Mouse (Mus musculus) inflammation-experienced regulatory T-cells, adult 6 months (primary cell): ENCODE results near the gene Rtl10. TPM values are rescaled to one million over a fixed set of nuclear protein-coding genes. Genes with fewer than 3 reads are reported as not detected.

Source experiments
- polyA plus RNA-seq, 3 experiments: library from polyadenylated mRNA; unstranded; fragments of 100-300 nt; shearing (Covaris generic); gene quantifications; one replicate each; pipeline ENCODE4 v1.2.1; 2017

Gene Rtl10
- polyA plus RNA-seq, 3 experiments from 2014 or later, result 0.47 to 1.8 (median 0.86) TPM

Other genes starting within 250 kb of the Rtl10 start
- not detected for gene Gm49776, start 240.6 kb upstream of the Rtl10 start, polyA plus RNA-seq
- 10 to 100 TPM; 16.6 to 29.7 (median 19.9) TPM for gene Dgcr8, start 209.7 kb upstream of the Rtl10 start, polyA plus RNA-seq
- gene Tango2, start 150.8 kb upstream of the Rtl10 start, polyA plus RNA-seq, result 10 to 100 TPM; 48.6 to 81.2 (median 70.2) TPM
- gene Arvcf, start 150.7 kb upstream of the Rtl10 start, polyA plus RNA-seq, result 1 to 10 TPM in 1 of 3 experiments, under 1 TPM in 2; 0.52 to 1.0 (median 0.66) TPM
- 10 to 100 TPM; 15.9 to 21.2 (median 20.4) TPM for gene Txnrd2, start 72.5 kb upstream of the Rtl10 start, polyA plus RNA-seq
- 10 to 100 TPM; 51.4 to 56.7 (median 52.3) TPM for gene Comt, start 72.0 kb upstream of the Rtl10 start, polyA plus RNA-seq
- 10 to 100 TPM; 11.2 to 23.9 (median 17.4) TPM for gene Gnb1l, start 188 bp upstream of the Rtl10 start, polyA plus RNA-seq
- not detected for gene Tbx1, start 91.8 kb downstream of the Rtl10 start, polyA plus RNA-seq
- gene Gp1bb, start 123.5 kb downstream of the Rtl10 start, polyA plus RNA-seq, result not detected
- gene Gm49601, start 127.5 kb downstream of the Rtl10 start, polyA plus RNA-seq, result not detected
- gene Sept5, start 131.1 kb downstream of the Rtl10 start, polyA plus RNA-seq, result under 1 TPM; 0.72 to 0.78 (median 0.77) TPM